Mouse (Mus musculus): ENCODE measurements around the gene Fdps.

- no peak for TF ChIP-seq POLR2A (IDR thresholded peaks at IDR 0.05; ENCODE audit: control insufficient read depth, extremely low read depth, insufficient read depth, low read length, poor library complexity)
- TF ChIP-seq CTCF (IDR thresholded peaks at IDR 0.05; ENCODE audit: borderline replicate concordance, control insufficient read depth, extremely low read depth, insufficient read depth, low read length, poor library complexity), result no peak
These were observed 34.2 kb upstream of the Fdps start, which contains the start of gene Pklr for GRCm38 (mm10) chr3:89135958-89136357.

Data from thymus, adult 2 months (tissue).